Mouse (Mus musculus) neural tube, embryonic 14.5 days (tissue): Measurements from ENCODE around the gene Mccc2. TPM values are rescaled to one million over a fixed set of nuclear protein-coding genes. Genes with fewer than 3 reads are reported as not detected.

Experiments
- ATAC-seq: fragments of 200-750 bp; cut with Nextera tagmentation; 2 replicates; pipeline ENCODE4 v1.8.0; 2017; ENCODE audit warnings: low read depth, mild to moderate bottlenecking, moderate TSS enrichment, moderate library complexity
- H3K27ac ChIP-seq: fragments of 300-500 bp; sonication (generic); 2 replicates; pipeline ENCODE4 v1.5.1; 2014; ENCODE audit warnings: low read depth, mild to moderate bottlenecking, control low read depth, low read length, moderate library complexity, mixed read lengths
- H3K27me3 ChIP-seq: fragments of 300-500 bp; sonication (generic); 2 replicates; pipeline ENCODE4 v1.6.1; 2014; ENCODE audit warnings: low read length; ENCODE audit not compliant: control insufficient read depth, insufficient read depth
- H3K36me3 ChIP-seq: fragments of 300-500 bp; sonication (generic); 2 replicates; pipeline ENCODE4 v1.6.1; 2014; ENCODE audit warnings: low read length, mixed read lengths; ENCODE audit not compliant: control insufficient read depth, insufficient read depth
- H3K4me1 ChIP-seq: fragments of 300-500 bp; sonication (generic); 2 replicates; pipeline ENCODE4 v1.6.1; 2014; ENCODE audit warnings: low read length; ENCODE audit not compliant: control insufficient read depth, insufficient read depth
- H3K4me2 ChIP-seq: fragments of 300-500 bp; sonication (generic); 2 replicates; pipeline ENCODE4 v1.6.1; 2014; ENCODE audit warnings: mild to moderate bottlenecking, low read depth, low read length, control low read depth
- H3K4me3 ChIP-seq: fragments of 300-500 bp; sonication (generic); 2 replicates; pipeline ENCODE4 v1.5.1; 2014; ENCODE audit warnings: low read depth, low read length, control low read depth, mixed read lengths
- H3K9ac ChIP-seq: fragments of 300-500 bp; sonication (generic); replicated peaks from 2 replicates; pipeline ENCODE4 v1.6.1; 2014; ENCODE audit warnings: low read depth, mild to moderate bottlenecking, control low read depth, low read length, mixed read lengths
- H3K9me3 ChIP-seq: fragments of 300-500 bp; sonication (generic); 2 replicates; pipeline ENCODE4 v1.6.1; 2016; ENCODE audit warnings: low read length; ENCODE audit not compliant: control insufficient read depth
- whole genome bisulfite sequencing: fragments of 180-500 bp; shearing (Covaris S2); extraction: QIAGEN DNeasy Blood & Tissue Kit; methylation state at CpG from one replicate; pipeline ENCODE4 v1.1.7; 2014; 5-methylcytosine and 5-hydroxymethylcytosine counted together
- polyA plus RNA-seq: library from polyadenylated mRNA; unstranded; fragments of >200 nt; fragmentation: Nextera tagmentation; extraction: Ambion mirVana; gene quantifications from 2 replicates; pipeline ENCODE4 v1.2.1, GENCODE M21; 2014

Mccc2 gene
- polyA plus RNA-seq, 1 experiment from 2014 or later, result 44.0 TPM

DNA sequence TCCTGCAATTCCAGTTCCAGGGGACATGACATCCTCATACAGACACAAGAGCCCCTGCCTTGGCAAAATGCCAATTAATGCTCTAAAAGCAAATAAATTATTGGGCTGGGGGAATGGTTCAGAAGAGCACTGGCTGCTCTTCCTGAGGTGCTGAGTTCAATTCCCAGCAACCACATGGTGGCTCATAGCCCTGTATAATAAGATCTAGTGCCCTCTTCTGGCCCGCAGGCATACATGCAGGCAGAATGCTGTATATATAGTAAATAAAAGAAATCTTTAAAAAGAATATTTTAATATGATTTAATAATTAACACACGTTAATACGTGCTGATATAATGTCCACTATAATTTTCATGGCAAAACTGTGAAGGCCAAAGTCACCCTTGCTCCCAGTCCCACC, 17.3 kb downstream of the Mccc2 start:
- Histone ChIP-seq H3K27ac (no peak overlapping the region), H3K9ac (no peak overlapping the region)

DNA sequence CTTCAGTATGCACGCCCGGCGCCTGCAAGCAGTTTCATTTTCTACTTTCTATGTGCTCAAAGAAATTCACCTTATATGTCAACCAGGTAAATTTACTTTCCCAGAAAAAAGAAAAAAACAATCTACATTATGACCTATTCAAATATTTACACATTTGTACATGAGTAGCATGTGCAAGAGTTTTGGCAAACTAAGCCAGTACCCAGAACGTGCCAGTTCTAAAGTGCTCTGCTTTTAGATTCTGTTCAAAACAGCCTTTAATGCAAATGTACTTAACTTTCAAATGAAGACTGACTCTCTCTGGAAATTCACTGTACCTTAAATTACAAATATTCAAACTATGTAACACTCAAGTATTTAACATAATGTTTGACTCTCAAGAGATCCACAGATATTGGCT, 25.8 kb downstream of the Mccc2 start:
- H3K9me3 ChIP-seq, result no peaks in the 10 kb centered on the region
- no peak overlapping the region for H3K9ac ChIP-seq
- no peak overlapping the region for H3K4me2 ChIP-seq
- WGBS, result 94% methylated on average over 4 of the region's 4 CpGs
- H3K27ac ChIP-seq, result no peak overlapping the region
- no peak overlapping the region for H3K4me3 ChIP-seq
- no peak for ATAC-seq
- H3K27me3 ChIP-seq, result no peaks in the 10 kb centered on the region
- H3K4me1 ChIP-seq, result no peaks in the 10 kb centered on the region
- no peaks in the 10 kb centered on the region for H3K36me3 ChIP-seq

More for the DNA sequence above, 17.3 kb downstream of the Mccc2 start:
- Histone ChIP-seq H3K4me3 (no peak overlapping the region), H3K4me2 (no peak overlapping the region), H3K4me1 (no peaks in the 10 kb centered on the region), H3K27me3 (no peaks in the 10 kb centered on the region), H3K9me3 (no peaks in the 10 kb centered on the region), H3K36me3 (no peaks in the 10 kb centered on the region)
- WGBS, result 83% methylated on average over 3 of the region's 3 CpGs
- ATAC-seq, result no peak

DNA sequence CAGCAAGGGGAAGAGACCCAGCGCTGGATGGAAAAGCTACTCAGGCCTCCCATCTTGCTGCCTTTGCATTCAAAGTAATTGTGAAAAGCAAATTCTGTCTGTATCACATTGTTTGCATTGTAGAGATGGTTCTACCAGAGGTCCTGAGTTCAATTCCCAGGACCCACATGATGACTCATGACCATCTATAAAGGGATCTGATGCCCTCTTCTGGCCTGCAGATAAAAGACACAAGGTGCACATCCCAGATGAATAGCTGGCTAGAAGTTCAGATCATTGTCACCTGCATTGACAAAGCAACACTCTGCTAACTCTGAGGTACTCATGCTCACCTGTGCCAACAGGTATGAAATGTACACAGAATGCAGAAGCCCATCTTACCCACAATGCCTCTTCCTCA, 32.1 kb downstream of the Mccc2 start:
- H3K4me2 ChIP-seq, result no peak overlapping the region
- 88% methylated on average over 1 of the region's 1 CpGs for WGBS
- ATAC-seq, result no peak

DNA sequence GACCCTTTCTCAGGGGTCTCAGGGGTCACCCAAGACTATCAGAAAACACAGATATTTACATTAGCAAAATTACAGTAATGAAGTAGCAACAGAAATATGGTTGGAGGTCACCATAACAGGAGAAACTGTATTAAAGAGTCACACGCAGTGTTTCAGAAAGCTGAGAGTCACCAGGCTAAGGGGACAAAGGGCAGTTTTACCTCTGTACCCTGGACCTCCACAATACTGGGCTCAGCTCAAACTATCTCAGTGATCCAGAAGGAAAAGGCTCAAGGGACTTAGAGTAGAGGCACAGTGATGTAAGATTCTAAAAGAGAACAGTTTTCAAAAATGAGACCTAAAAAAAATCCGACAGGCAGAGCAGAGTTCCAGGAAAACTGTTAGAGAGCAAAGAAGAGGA, 36.0 kb downstream of the Mccc2 start:
- Histone ChIP-seq H3K36me3 (no peaks in the 10 kb centered on the region), H3K4me2 (no peak overlapping the region), H3K4me3 (no peak overlapping the region), H3K27ac (no peak overlapping the region), H3K9me3 (no peaks in the 10 kb centered on the region), H3K9ac (no peak overlapping the region), H3K4me1 (no peaks in the 10 kb centered on the region), H3K27me3 (no peaks in the 10 kb centered on the region)
- 60% methylated on average over 2 of the region's 2 CpGs for WGBS
- no peak for ATAC-seq

More for the DNA sequence above, 32.1 kb downstream of the Mccc2 start:
- no peak overlapping the region for H3K27ac ChIP-seq
- no peaks in the 10 kb centered on the region for H3K36me3 ChIP-seq
- no peaks in the 10 kb centered on the region for H3K27me3 ChIP-seq
- no peaks in the 10 kb centered on the region for H3K4me1 ChIP-seq
- H3K9ac ChIP-seq, result no peak overlapping the region
- H3K4me3 ChIP-seq, result no peak overlapping the region
- H3K9me3 ChIP-seq, result no peaks in the 10 kb centered on the region

DNA sequence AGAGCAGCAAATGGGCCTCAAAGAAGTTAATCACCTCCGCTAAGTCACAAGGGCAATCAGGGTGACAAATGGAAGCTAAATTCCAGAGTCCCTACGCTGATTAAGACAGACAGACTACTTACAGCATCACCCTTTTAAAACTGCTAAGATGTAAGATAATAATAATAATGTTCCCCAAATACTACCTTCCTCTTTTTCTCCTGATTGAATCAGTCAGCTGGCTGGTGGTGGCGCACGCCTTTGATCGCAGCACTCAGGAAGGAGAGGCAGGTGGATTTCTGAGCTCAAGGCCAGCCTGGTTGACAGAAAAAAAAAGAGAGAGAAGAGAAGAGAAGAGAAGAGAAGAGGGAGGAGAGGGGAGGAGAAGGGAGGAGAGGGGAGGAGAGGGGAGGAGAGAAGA, 45.4 kb downstream of the Mccc2 start:
- Histone ChIP-seq H3K9me3 (no peaks in the 10 kb centered on the region), H3K36me3 (0 out of 2 replicates have a peak, but pooled peaks cover 3% of the 10 kb centered on the region), H3K9ac (no peak overlapping the region), H3K27ac (no peak overlapping the region), H3K4me2 (no peak overlapping the region), H3K27me3 (no peaks in the 10 kb centered on the region), H3K4me1 (no peaks in the 10 kb centered on the region), H3K4me3 (no peak overlapping the region)
- 83% methylated on average over 5 of the region's 5 CpGs for WGBS
- no peak for ATAC-seq

DNA sequence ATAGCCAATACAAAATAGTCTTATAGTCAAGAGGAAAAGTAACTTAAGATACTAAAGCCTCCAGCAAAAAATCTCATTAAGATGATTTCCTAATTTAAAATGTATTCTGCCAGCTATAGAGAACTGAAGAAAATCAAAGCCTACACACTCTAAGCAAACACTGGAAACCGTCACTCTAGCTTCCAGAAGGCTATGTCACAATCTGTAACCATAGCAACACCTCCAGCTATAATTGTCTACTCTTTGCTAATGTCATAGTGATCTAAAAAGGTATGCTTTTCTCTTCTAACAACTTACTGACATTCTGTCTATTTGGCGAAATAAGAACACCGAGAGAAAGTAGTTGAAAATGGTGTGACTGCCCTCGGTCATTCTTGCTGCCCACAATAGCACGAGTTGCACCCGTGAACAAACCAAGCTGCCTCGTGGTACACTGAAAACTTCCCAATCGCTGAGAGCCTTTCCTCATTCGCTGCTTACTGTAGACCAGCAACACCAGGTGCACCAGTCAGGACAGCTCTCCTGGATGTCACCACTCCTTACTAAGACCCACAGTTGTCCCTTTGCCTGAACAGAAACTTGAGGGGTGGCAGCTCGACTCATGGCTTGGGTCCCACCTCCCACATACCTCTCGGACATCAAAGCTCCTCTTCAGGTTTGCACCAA, 48.3 kb downstream of the Mccc2 start:
- Histone ChIP-seq H3K4me2 (no peak overlapping the region), H3K4me1 (no peaks in the 10 kb centered on the region), H3K27ac (no peak overlapping the region), H3K9ac (no peak overlapping the region), H3K36me3 (0 out of 2 replicates have a peak, but pooled peaks cover 3% of the 10 kb centered on the region), H3K4me3 (no peak overlapping the region), H3K27me3 (no peaks in the 10 kb centered on the region), H3K9me3 (no peaks in the 10 kb centered on the region)
- 86% methylated on average over 11 of the region's 11 CpGs for WGBS
- no peak for ATAC-seq

DNA sequence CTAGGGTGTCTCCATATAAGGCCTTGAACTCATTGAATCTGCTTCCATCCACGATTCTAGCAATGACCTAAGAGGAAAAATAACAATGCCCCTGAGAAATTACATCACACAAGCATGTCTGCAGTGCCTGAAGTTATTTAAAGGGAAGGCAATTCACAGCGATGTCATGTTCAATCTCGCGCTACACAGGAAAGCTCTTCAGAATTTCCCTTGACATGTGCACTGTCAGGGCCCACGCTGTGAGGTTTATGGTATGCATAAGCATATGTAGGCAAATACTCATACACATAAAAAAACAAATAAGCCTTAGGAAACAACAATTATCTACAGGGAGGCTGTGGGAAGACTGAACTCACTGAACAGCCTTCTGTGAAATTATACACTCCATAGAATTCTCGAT, 51.6 kb downstream of the Mccc2 start:
- H3K4me1 ChIP-seq, result no peaks in the 10 kb centered on the region
- no peaks in the 10 kb centered on the region for H3K27me3 ChIP-seq
- H3K27ac ChIP-seq, result peak overlapping the region; percentile 68; the same call in 1 of the 2 replicates
- peak; percentile 80 for ATAC-seq
- no peaks in the 10 kb centered on the region for H3K9me3 ChIP-seq
- H3K4me3 ChIP-seq, result no peak overlapping the region
- H3K4me2 ChIP-seq, result no peak overlapping the region
- 54% methylated on average over 6 of the region's 6 CpGs for WGBS
- H3K9ac ChIP-seq, result no peak overlapping the region
- no peaks in the 10 kb centered on the region for H3K36me3 ChIP-seq

DNA sequence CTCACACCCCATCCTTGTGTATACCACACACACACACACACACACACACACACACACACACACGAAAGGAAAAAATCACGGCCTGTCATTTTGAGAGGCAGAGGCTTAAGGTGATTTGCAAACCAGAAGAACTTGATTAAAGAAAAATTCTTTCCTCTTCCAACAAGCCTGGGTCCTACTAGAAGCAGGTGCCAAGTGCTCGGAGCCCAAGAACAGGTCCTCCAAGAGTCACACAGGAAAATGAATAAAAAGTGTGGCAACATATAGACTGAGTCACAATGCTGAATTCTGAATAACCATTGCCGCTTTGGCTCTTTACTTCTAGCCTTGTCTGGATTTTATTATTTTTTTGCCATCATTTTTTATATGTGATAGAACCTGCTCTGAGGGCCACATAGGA, 53.8 kb downstream of the Mccc2 start:
- ATAC-seq, result no peak
- no peaks in the 10 kb centered on the region for H3K36me3 ChIP-seq
- WGBS, result 95% methylated on average over 4 of the region's 4 CpGs

DNA sequence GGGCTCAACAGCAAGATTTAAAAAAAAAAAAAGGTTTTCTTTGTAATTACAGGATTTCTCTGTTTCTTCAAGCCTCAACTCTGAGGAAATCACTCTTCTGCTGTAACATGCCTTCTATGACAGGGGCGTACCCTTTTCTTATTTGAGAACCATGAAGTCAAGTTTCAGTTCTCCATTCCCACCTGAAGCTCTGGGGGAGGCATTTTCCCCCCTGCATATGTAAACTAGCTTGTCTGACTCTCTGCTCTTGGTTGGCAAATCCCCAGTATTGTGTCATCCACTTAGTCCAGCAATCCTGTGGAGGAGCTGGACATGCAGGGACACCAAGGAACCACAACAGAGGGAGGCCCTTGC, 59.9 kb downstream of the Mccc2 start:
- Histone ChIP-seq H3K27ac (no peak overlapping the region), H3K27me3 (no peaks in the 10 kb centered on the region), H3K4me3 (no peak overlapping the region), H3K4me1 (no peaks in the 10 kb centered on the region), H3K9me3 (no peaks in the 10 kb centered on the region), H3K4me2 (no peak overlapping the region), H3K9ac (no peak overlapping the region), H3K36me3 (no peaks in the 10 kb centered on the region)
- ATAC-seq, result no peak
- WGBS, result 100% methylated on average over 1 of the region's 1 CpGs

More for the DNA sequence above, 53.8 kb downstream of the Mccc2 start:
- H3K4me3 ChIP-seq, result no peak overlapping the region
- H3K27me3 ChIP-seq, result no peaks in the 10 kb centered on the region
- H3K9me3 ChIP-seq, result no peaks in the 10 kb centered on the region
- no peaks in the 10 kb centered on the region for H3K4me1 ChIP-seq
- H3K9ac ChIP-seq, result no peak overlapping the region
- no peak overlapping the region for H3K27ac ChIP-seq
- no peak overlapping the region for H3K4me2 ChIP-seq
